Mouse (Mus musculus) ES-Bruce4 (cell line): ENCODE results near the gene Itga1.

ENCODE experiments used
- CTCF ChIP-seq: IDR thresholded peaks from one replicate; pipeline ENCODE4 v1.8.1; 2011; ENCODE audit warnings: low read depth, low read length
- EP300 ChIP-seq: IDR thresholded peaks from 2 replicates; pipeline ENCODE4 v1.6.1; 2011; ENCODE audit warnings: low read depth, low read length; ENCODE audit not compliant: insufficient read depth
- POLR2A ChIP-seq: IDR thresholded peaks from one replicate; pipeline ENCODE4 v1.8.1; 2011; ENCODE audit warnings: low read length; ENCODE audit not compliant: insufficient read depth

DNA sequence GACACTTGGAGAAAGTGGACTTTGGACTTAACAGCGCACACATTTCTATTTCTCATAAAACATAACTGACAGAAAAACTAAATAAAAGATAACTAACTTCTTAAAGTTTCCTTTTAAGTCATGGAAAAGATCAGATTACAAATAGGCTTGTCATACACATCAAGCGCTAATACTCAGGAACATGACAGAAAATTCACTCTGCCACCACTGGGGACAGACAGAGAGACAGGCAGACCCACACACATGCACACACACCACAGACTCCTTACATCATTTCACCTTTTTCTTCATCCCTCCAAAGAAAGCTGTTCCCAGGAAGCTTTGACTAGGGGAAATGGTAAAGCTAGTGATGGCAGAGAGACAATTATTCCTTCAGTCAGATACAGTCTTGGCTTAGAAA is 6.4 kb downstream of the Itga1 start:
- TF ChIP-seq POLR2A, result no peak
- TF ChIP-seq CTCF, result no peak
- TF ChIP-seq EP300, result no peak
